Mouse (Mus musculus) ES-E14 (cell line): Measurements from ENCODE around the gene Gm853. TPM values are rescaled to one million over a fixed set of nuclear protein-coding genes. Genes with fewer than 3 reads are reported as not detected.

ENCODE experiments used
- DNase-seq: peaks from one replicate; pipeline ENCODE4 v3.0.0-alpha.2; 2013; ENCODE audit warnings: low read depth, low spot score
- H3K27ac ChIP-seq: 2 replicates; pipeline ENCODE4 v1.5.1; 2012; ENCODE audit warnings: low read depth, mild to moderate bottlenecking, low read length, moderate library complexity, mixed read lengths; ENCODE audit not compliant: poor library complexity, insufficient read depth, severe bottlenecking
- H3K36me3 ChIP-seq: 2 replicates; pipeline ENCODE4 v1.6.1; 2012; ENCODE audit warnings: mild to moderate bottlenecking, low read length, moderate library complexity, mixed read lengths; ENCODE audit not compliant: control insufficient read depth, poor library complexity, insufficient read depth, severe bottlenecking
- H3K4me1 ChIP-seq, 2 experiments: fragments of 150-350 bp in 1 of 2; sonication (generic) in 1 of 2; 2 replicates each; pipeline ENCODE4 v1.6.1; 2012; ENCODE audit warnings: low read length in 2 of 2, mild to moderate bottlenecking in 1 of 2, mixed read lengths in 1 of 2; ENCODE audit not compliant: control insufficient read depth in 2 of 2, insufficient read depth in 2 of 2, poor library complexity in 1 of 2
- H3K4me3 ChIP-seq, 2 experiments: fragments of 150-350 bp in 1 of 2; sonication (generic) in 1 of 2; 2 replicates each; pipeline ENCODE4 v1.5.1; 2012; ENCODE audit warnings: low read length in 2 of 2, low read depth in 1 of 2, mild to moderate bottlenecking in 1 of 2, mixed read lengths in 1 of 2; ENCODE audit not compliant: insufficient read depth in 1 of 2, poor library complexity in 1 of 2, severe bottlenecking in 1 of 2
- H3K9ac ChIP-seq: 2 replicates; pipeline ENCODE4 v1.6.1; 2012; ENCODE audit warnings: low read depth, mild to moderate bottlenecking, low read length, mixed read lengths; ENCODE audit not compliant: poor library complexity, insufficient read depth, severe bottlenecking
- H3K9me3 ChIP-seq: fragments of 150-350 bp; sonication (generic); 2 replicates; pipeline ENCODE4 v1.6.1; 2012; ENCODE audit warnings: low read depth, mild to moderate bottlenecking, low read length; ENCODE audit not compliant: control insufficient read depth, insufficient read depth
- CHD2 ChIP-seq: IDR thresholded peaks from 2 replicates; pipeline ENCODE4 v1.6.1; 2014; ENCODE audit warnings: mild to moderate bottlenecking, low read depth, low read length, inconsistent platforms
- HCFC1 ChIP-seq: IDR thresholded peaks from 2 replicates; pipeline ENCODE4 v1.6.1; 2012; ENCODE audit warnings: low read length, inconsistent platforms, borderline replicate concordance; ENCODE audit not compliant: insufficient read depth
- MAFK ChIP-seq: IDR thresholded peaks from 2 replicates; pipeline ENCODE4 v1.6.1; 2014; ENCODE audit warnings: mild to moderate bottlenecking, low read depth, low read length, inconsistent platforms; ENCODE audit not compliant: insufficient read depth
- ZC3H11A ChIP-seq: IDR thresholded peaks from 2 replicates; pipeline ENCODE4 v1.6.1; 2012; ENCODE audit warnings: low read depth, mild to moderate bottlenecking, inconsistent platforms, low read length, borderline replicate concordance
- ZNF384 ChIP-seq: IDR thresholded peaks from 2 replicates; pipeline ENCODE4 v1.6.1; 2012; ENCODE audit warnings: low read depth, low read length, inconsistent platforms
- in situ Hi-C, 2 experiments: fragments of 600-800 bp; cut with MboI; formaldehyde crosslinking; loops; one replicate each; pipeline ENCODE4 v1.15.1; 2025; ENCODE audit warnings: low sequenced_read_pairs in 2 of 2, inconsistent platforms in 1 of 2; ENCODE audit not compliant: unreplicated experiment in 2 of 2
- total RNA-seq: library from RNA; depleted of rRNA; stranded (reverse); fragments of 300-350 nt; gene quantifications from 2 replicates; pipeline ENCODE4 v1.2.3, GENCODE M21; 2012

The Gm853 gene
- total RNA-seq, 1 experiment: 0.09 TPM

- in situ Hi-C loops: no loop called here
Observed at GRCm38 (mm10) chr4:130213857-130214256, 8.3 kb downstream of the Gm853 start.

GRCm38 (mm10) chr4:130213197-130213596 lies 9.0 kb downstream of the Gm853 start:
- TF ChIP-seq MAFK (no peak), HCFC1 (no peak), CHD2 (no peak), ZNF384 (no peak), ZC3H11A (no peak)
- in situ Hi-C loops: no loop called here
- no peak overlapping the region for H3K27ac ChIP-seq

More at GRCm38 (mm10) chr4:130213857-130214256, 8.3 kb downstream of the Gm853 start:
- H3K36me3 ChIP-seq: no peaks in the 10 kb centered on the region
- no peak overlapping the region for H3K4me3 ChIP-seq
- H3K9me3 ChIP-seq: no peaks in the 10 kb centered on the region
- no peak overlapping the region for H3K9ac ChIP-seq
- no peak overlapping the region for H3K27ac ChIP-seq
- no peak for TF ChIP-seq CHD2
- no peak for TF ChIP-seq MAFK
- TF ChIP-seq HCFC1: no peak
- no peak for TF ChIP-seq ZC3H11A
- TF ChIP-seq ZNF384: no peak
- no peaks in the 10 kb centered on the region for H3K4me1 ChIP-seq
- DNase-seq: no peak

GRCm38 (mm10) chr4:130212421-130212820 lies 9.8 kb downstream of the Gm853 start:
- no peak overlapping the region for H3K27ac ChIP-seq
- no peaks in the 10 kb centered on the region for H3K4me1 ChIP-seq
- in situ Hi-C loops: no loop called here
- TF ChIP-seq ZNF384 (no peak), MAFK (no peak), ZC3H11A (no peak), CHD2 (no peak), HCFC1 (no peak)
- DNase-seq: no peak
- no peaks in the 10 kb centered on the region for H3K36me3 ChIP-seq
- no peak overlapping the region for H3K9ac ChIP-seq
- no peak overlapping the region for H3K4me3 ChIP-seq
- H3K9me3 ChIP-seq: no peaks in the 10 kb centered on the region

More at GRCm38 (mm10) chr4:130213197-130213596, 9.0 kb downstream of the Gm853 start:
- Histone ChIP-seq H3K4me1 (no peaks in the 10 kb centered on the region), H3K9me3 (no peaks in the 10 kb centered on the region), H3K36me3 (no peaks in the 10 kb centered on the region), H3K4me3 (no peak overlapping the region), H3K9ac (no peak overlapping the region)
- no peak for DNase-seq

GRCm38 (mm10) chr4:130211870-130212269 lies 10.3 kb downstream of the Gm853 start:
- DNase-seq: no peak
- H3K4me3 ChIP-seq: no peak overlapping the region
- H3K4me1 ChIP-seq: no peaks in the 10 kb centered on the region
- H3K9ac ChIP-seq: no peak overlapping the region
- no peaks in the 10 kb centered on the region for H3K36me3 ChIP-seq
- no peaks in the 10 kb centered on the region for H3K9me3 ChIP-seq
- TF ChIP-seq HCFC1 (no peak), ZNF384 (no peak), MAFK (no peak), ZC3H11A (no peak), CHD2 (no peak)
- in situ Hi-C loops: no loop called here
- no peak overlapping the region for H3K27ac ChIP-seq
